Mouse (Mus musculus): ENCODE results near the gene Atp6ap1.
A peak's percentile ranks its signal among the peaks of the same experiment; 100 is the strongest.

Gene Atp6ap1

DNA sequence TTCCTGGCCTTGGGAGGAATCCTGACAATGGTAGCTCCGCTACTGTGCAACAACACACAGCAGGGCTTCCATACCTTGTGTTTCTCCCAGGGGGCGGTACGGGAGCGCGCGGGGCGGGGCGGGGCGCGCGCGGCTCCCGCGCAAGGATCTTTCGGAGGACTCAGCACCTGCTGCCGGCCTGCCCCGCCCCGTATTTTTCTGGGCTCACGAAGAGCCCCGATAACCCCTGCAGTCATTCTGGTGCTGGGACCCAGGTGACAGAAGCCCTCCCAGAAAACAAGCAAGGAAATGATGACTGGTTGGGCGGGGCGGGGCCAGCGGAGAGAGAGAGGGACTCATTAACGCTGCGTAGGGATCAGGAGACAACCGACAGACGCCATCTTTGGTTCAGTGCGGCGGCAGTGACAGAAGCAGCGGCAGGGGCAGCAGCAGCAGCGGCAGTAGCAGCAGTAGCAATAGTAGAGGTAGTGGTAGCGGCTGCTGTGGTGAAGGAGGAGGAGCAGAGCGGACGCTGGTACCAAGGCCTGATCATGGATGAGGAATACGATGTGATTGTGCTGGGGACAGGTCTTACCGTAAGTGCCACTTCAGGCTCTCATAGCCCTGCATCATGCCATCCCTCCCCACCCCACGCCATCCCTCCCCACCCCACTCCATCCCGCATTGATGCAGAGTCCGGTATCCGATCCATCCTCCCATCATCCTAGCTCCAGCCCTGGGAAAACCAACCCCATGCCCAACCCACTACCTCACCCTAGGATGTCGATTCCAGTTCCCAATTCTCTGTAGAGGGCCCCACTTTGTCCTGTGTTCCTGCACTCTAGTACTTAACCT lies 8.2 kb downstream of the Atp6ap1 start, which contains the start of gene Gdi1:
Gene Gdi1 (plus strand): TSS at position 132 of the 834 bp plus-strand sequence.
- DNase-seq: peak; percentile 62 to 66

DNA sequence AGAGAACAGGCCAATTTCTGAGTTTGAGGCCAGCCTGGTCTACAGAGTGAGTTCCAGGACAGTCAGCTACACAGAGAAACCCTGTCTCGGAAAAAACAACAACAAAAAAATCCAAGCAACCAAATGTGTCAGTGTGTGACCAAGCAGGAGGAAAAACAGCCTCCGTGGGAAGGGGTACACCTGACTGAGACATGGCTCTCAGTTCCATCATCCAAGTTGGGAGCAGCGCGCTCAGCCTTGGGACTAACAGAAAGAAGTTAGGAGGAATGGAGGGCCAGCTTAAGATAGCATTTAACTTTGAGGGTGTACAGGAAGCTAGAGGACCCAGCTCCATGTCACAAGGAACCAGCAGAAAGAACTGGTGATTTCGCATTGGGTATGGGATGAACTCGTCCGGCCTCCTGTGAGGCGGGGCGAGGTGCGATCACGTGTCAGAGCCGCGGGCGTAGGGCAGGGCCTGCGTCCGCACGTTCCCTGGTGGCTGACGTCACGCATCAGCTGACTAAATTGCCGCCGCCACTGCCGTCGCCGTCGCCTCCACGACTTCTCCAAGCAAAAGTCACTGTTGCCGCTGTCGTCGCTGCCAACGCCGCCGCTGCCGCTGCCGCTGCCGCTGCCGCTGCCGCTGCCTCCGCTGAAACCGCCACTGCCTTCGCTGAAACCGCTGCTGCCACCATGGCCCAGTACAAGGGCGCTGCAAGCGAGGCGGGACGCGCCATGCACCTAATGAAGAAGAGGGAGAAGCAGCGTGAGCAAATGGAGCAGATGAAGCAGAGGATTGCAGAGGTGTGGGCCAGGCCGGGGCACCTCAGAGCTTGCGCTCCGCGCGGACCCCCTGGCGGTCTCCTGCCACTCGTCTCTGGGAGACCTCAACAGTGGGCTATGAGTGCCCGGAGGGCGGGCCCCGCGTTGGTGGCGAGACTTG lies 15.9 kb downstream of the Atp6ap1 start, which contains the start of gene Fam50a:
Gene Fam50a (plus strand): TSS at position 494 of the 925 bp plus-strand sequence.
- peak; percentile 80 to 82 for DNase-seq

GRCm38 (mm10) chrX:74328725-74329161 lies 31.8 kb downstream of the Atp6ap1 start, which contains the start of gene Plxna3:
Gene Plxna3, plus strand, starts transcription at chrX:74329066.
- peak; percentile 8 to 28 for DNase-seq

DNA sequence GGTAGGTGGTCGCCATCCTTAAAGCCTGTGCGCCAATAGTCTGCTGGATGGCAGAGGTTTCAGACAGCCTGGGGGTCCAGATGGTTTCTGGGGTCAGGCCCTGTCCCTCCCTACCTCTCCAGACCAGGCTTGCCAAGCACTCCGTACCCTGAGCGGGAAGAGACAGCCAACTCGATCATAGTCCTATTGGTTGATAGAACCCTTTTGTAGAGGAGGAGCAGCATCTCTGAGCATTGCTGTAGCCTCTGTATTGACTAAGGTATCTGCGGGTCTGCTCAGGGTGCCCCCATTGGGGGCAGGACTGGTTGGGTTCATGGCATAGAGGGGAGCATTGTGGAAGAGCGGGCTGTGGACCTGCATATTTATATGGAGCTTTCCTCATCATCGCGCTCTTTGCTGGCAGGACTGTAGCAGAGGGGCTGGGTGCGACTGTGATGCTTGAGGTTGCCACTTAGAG lies 32.3 kb downstream of the Atp6ap1 start:
- no peak for DNase-seq

GRCm38 (mm10) chrX:74330166-74330930 lies 33.5 kb downstream of the Atp6ap1 start:
- DNase-seq: no peak

- DNase-seq: no peak
These were observed 56.0 kb downstream of the Atp6ap1 start for GRCm38 (mm10) chrX:74352645-74353466.

DNA sequence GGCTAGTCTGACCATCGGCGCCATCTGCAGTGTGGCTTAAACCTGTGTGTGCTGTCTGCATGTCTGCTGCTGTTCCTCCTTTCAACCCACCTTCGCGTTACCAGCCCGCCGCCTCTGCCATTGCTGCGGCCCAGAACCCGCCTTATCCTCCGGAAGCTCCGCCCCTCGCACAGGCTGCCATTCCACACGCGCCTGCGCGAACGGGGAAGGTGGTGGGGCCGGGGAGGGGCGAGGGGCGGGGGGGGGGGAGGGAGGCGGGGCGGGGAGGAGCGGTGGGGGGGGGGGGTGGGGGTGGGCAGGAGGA lies 56.5 kb downstream of the Atp6ap1 start, which contains the start of gene Lage3:
Gene Lage3 (minus strand): TSS at position 152 of the 304 bp plus-strand sequence.
- DNase-seq: peak; percentile 65 to 75

All from thymus, adult 18-20 months (tissue).